Mouse (Mus musculus) E14TG2a.4 (cell line): ENCODE measurements around the gene Inafm1.

ENCODE experiments used
- CTCF ChIP-seq: conservative IDR thresholded peaks from 2 replicates; pipeline ENCODE4 v1.5.1; 2014; ENCODE audit warnings: low read length
- NANOG ChIP-seq: IDR thresholded peaks from 2 replicates; pipeline ENCODE4 v1.6.1; 2014; ENCODE audit warnings: borderline replicate concordance, low read length, mixed read lengths
- POU5F1 ChIP-seq: IDR thresholded peaks from 2 replicates; pipeline ENCODE4 v1.6.1; 2014; ENCODE audit warnings: low read length, borderline replicate concordance

DNA sequence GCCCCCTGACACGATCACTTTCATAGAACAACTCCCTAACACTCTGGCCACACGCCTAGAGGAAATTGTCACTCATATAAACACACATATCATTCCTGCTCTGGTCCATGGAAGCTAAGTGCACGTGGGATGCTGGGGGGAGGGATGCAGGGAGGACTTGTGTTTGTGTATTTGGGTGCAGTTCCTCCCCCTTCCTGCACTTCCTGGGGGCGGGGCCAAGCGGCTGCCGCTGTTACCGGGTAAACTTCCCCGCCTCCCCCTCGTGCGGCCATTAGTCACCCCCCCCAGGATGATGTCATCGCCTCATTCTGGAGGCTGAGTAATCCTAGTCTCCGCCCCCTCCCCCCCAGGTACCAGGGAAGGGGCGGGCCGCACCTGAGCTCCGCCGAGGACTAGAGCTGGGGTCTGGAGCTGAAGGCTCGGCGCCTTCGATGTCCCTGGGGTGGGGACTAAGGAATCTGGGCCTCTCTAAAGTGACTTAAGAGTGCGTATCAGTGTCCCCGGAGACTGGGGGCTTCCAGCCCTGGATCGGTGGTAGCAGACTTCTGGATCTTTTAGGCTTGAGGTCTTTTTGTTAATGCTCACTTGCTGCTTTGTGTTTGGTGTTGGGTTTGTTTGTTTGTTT is 23.5 kb upstream of the Inafm1 start:
- 0 out of 2 replicates have a peak, but pooled peaks have one; percentile 10 for TF ChIP-seq CTCF
- no peak for TF ChIP-seq NANOG
- no peak for TF ChIP-seq POU5F1
